Mouse (Mus musculus) ovary, adult 18-20 months (tissue): ENCODE measurements at regions not wholly inside any gene's neighbourhood (a gene's known extent, or its start where the extent isn't known, plus 50 kb on each side); places are given as distances from the start of the nearest gene placed in this dataset.

Experiments used
- DNase-seq: peaks from one replicate; pipeline ENCODE4 v3.0.0; 2022; ENCODE audit warnings: low spot score, mixed read lengths

DNA sequence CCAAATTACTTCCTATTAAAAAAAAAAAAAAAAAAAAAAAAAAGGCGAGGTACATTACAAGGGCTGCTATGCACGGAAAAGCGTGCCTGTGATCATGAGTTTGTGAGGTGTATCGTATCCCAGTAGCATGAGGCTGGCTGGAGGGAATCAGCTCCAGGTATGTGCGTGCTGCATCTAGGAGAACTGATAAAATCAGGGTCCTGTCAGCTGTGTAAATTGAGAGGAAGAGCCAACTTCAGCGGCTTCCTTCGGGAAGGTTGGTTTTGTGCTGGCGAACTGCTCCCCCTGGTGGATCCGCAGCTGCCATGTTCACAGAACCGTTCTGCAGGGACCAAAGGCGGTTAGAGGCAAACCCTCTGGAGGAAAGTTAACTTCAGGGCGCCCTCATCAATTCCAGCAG lies 60.8 kb upstream of the Gm10295 start:
- DNase-seq: peak; percentile 74

DNA sequence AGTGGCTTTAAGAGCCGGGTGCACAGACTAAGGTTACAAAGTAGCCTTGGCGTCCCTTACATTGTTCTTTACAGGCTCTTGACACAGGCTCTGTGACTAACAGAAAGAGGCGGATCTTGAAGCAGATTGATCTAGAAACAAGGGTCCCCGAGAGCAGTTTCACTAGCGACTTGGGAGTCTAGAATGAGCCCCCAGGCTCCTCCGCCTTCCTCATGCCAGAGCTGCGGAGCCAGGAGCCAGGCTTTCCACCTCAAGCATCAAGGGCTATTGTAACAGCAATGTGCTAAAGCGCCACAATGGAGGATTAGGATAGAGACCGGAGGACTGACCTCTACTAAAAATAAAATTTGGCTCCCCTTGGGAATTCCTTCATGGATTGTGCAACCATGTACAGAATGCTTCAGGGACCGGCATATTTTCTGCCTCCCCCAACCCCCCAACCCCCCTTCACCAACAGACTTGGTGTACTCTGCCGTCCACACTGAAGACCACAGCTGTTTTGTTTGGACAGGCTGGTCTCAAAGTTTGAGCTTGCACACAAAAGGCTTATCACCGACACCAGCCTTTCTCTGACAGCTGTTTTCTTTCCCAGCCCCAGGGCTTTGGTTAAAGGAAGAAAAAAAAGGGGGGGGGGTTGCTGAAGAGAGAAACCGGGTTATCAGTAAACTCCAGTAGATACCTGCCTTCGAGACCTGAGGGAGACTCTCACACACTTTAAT lies 60.2 kb upstream of the Gm10295 start:
- peak; percentile 11 for DNase-seq

GRCm38 (mm10) chr7:71409903-71410302 lies 58.6 kb upstream of the Gm10295 start:
- DNase-seq: no peak

GRCm38 (mm10) chr7:71409061-71409460 lies 57.8 kb upstream of the Gm10295 start:
- DNase-seq: no peak

DNA sequence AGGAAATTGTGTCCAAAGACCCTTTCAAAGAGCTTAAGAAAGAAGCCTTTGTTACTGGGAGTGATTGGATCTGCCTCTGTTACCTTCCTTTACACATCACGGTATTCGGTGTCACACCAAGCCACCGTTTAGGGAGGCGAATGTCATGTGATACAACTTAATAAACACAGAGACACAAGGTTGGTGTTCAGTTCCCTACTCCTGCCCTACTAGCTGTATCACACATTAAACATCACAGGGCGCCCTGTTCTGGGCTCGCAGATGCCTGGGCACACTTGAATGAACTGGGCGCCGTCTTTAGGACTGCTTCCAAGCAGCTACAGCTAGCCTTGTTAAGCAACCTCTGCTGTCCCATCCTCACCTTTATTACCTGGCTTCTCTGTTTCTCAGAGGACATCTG lies 55.0 kb upstream of the Gm10295 start:
- DNase-seq: no peak
